12 mouse cellular contexts compared by ENCODE assay signal in genomic region chr19:5872528-5872927, GRCm38 (mm10). TPM values are rescaled to one million over a fixed set of nuclear protein-coding genes. Genes with fewer than 3 reads are reported as not detected.
DNase-seq lines count a peak whose midpoint lies in the region; ATAC-seq and TF ChIP-seq lines count a peak whose summit lies in the region.
"Had no signal": no experiment of that assay in that cellular context is flagged by ENCODE, and none has a peak within 500 bp of the region (broad histone marks: within the 10 kb centered on the region; RNA-seq: fewer than 3 reads in every experiment).

No protein-coding gene starts in this region.

- no peak for TF ChIP-seq CTCF in kidney, adult 2 months (conservative IDR thresholded peaks at IDR 0.05; ENCODE audit: insufficient read depth, insufficient read length, low read depth, low read length)

- TF ChIP-seq POLR2A in kidney, adult 2 months (IDR thresholded peaks at IDR 0.05; ENCODE audit: low read depth, low read length): no peak

- H3K9ac ChIP-seq in kidney, embryonic 14.5 days (ENCODE audit: low read depth, low read length): peak overlapping the region; percentile 25; the same call in 1 of the 2 replicates
- H3K9ac ChIP-seq in embryonic facial prominence, embryonic 13.5 days: peak overlapping the region; percentile 27; the same call in 1 of the 2 replicates

- H3K4me2 ChIP-seq in kidney, embryonic 14.5 days (replicated peaks; ENCODE audit: low read depth, low read length): no peak overlapping the region
- H3K4me2 ChIP-seq in embryonic facial prominence, embryonic 13.5 days: no peak overlapping the region

- H3K4me3 ChIP-seq in kidney, embryonic 14.5 days (ENCODE audit: low read length): no peak overlapping the region
- no peak overlapping the region for H3K4me3 ChIP-seq in kidney, adult 2 months (ENCODE audit: insufficient read depth, low read depth, low read length)
- H3K4me3 ChIP-seq in embryonic facial prominence, embryonic 13.5 days: no peak overlapping the region

- H3K27ac ChIP-seq in kidney, embryonic 14.5 days (ENCODE audit: low read depth, low read length): no peak overlapping the region
- H3K27ac ChIP-seq in kidney, adult 2 months (ENCODE audit: insufficient read depth, low read depth, low read length): no peak overlapping the region
- 0 out of 2 replicates have a peak overlapping the region, but pooled peaks have one; percentile 22 for H3K27ac ChIP-seq in embryonic facial prominence, embryonic 13.5 days

- H3K27me3 ChIP-seq in kidney, embryonic 14.5 days (ENCODE audit: control insufficient read depth, insufficient read depth, low read length): no peaks in the 10 kb centered on the region
- H3K27me3 ChIP-seq in kidney, adult 2 months (replicated peaks; ENCODE audit: control insufficient read depth, insufficient read depth, low read length): no peaks in the 10 kb centered on the region
- no peaks in the 10 kb centered on the region for H3K27me3 ChIP-seq in embryonic facial prominence, embryonic 13.5 days

- peaks cover 26% of the 10 kb centered on the region for H3K4me1 ChIP-seq in kidney, embryonic 14.5 days (ENCODE audit: control insufficient read depth, insufficient read depth, low read length)
- H3K4me1 ChIP-seq in kidney, adult 2 months (ENCODE audit: control insufficient read depth, insufficient read depth, low read length): peaks cover 16% of the 10 kb centered on the region; the same call in 1 of the 2 replicates
- peaks cover 50% of the 10 kb centered on the region for H3K4me1 ChIP-seq in embryonic facial prominence, embryonic 13.5 days

- H3K9me3 ChIP-seq in kidney, embryonic 14.5 days (ENCODE audit: control insufficient read depth, low read length): no peaks in the 10 kb centered on the region
- H3K9me3 ChIP-seq in embryonic facial prominence, embryonic 13.5 days: no peaks in the 10 kb centered on the region

- WGBS in kidney, embryonic 14.5 days: 91% methylated on average over 4 of the region's 4 CpGs
- WGBS in kidney, adult 2 months: 81% methylated on average over 4 of the region's 4 CpGs
- WGBS in embryonic facial prominence, embryonic 13.5 days: 86% methylated on average over 4 of the region's 4 CpGs

- ATAC-seq in CD4-positive, CD25-positive, alpha-beta regulatory T cell, adult 4 months: no peak
- ATAC-seq in kidney, embryonic 14.5 days (ENCODE audit: low FRiP score, low TSS enrichment): no peak
- ATAC-seq in embryonic facial prominence, embryonic 13.5 days (ENCODE audit: insufficient number of reproducible peaks, insufficient read depth, low FRiP score, low TSS enrichment, low read depth): no peak
- ATAC-seq: forebrain, embryonic 14.5 days had no signal

- DNase-seq in CD4-positive, CD25-positive, alpha-beta regulatory T cell, adult 2 months (ENCODE audit: low read depth, low spot score): peak; percentile 38
- DNase-seq in kidney, adult 2 months: no peak
- peak; percentile 40 for DNase-seq in naive thymus-derived CD4-positive, alpha-beta T cell, adult 2 months (ENCODE audit: low read depth)
- DNase-seq in frontal cortex, postnatal 25 days (ENCODE audit: low spot score in 2 of 2): no peak
- DNase-seq in layer of hippocampus, adult 9-11 months: no peak
- DNase-seq: cerebellum, adult 11 months; kidney, postnatal 10 days; right cerebral cortex, adult 18-20 months had no signal

- H3K36me3 ChIP-seq in kidney, embryonic 14.5 days (ENCODE audit: control insufficient read depth, insufficient read depth, low read length): peaks cover 27% of the 10 kb centered on the region
- no peaks in the 10 kb centered on the region for H3K36me3 ChIP-seq in kidney, adult 2 months (ENCODE audit: control insufficient read depth, insufficient read depth, low read length)
- H3K36me3 ChIP-seq in embryonic facial prominence, embryonic 13.5 days: peaks cover 41% of the 10 kb centered on the region

RNA-seq across cellular contexts. Expression of gene Frmd8, which starts 2.5 kb away (rescaled TPM):
- 10 to 100 TPM; 62.6 to 85.3 TPM for polyA plus RNA-seq in CD4-positive, CD25-positive, alpha-beta regulatory T cell, adult 4 months (2017; shearing (Covaris generic))
- 17.4 and 26.5 TPM in 2 replicates for polyA plus RNA-seq in kidney, embryonic 14.5 days (2014; fragmentation: Nextera tagmentation; extraction: Ambion mirVana)
- polyA plus RNA-seq in kidney, adult 2 months (2012; rRNA removed): 18.5 and 23.1 TPM in 2 replicates
- polyA plus RNA-seq in embryonic facial prominence, embryonic 13.5 days (2015; fragmentation: Nextera tagmentation; extraction: Ambion mirVana): 30.6 and 34.0 TPM in 2 replicates

RNA-seq across cellular contexts. Expression of gene Slc25a45, which starts 5.1 kb away (rescaled TPM):
- polyA plus RNA-seq in CD4-positive, CD25-positive, alpha-beta regulatory T cell, adult 4 months (2017; shearing (Covaris generic)): 10 to 100 TPM; 51.6 to 73.7 TPM
- polyA plus RNA-seq in kidney, embryonic 14.5 days (2014; fragmentation: Nextera tagmentation; extraction: Ambion mirVana): 3.3 and 3.5 TPM in 2 replicates
- polyA plus RNA-seq in kidney, adult 2 months (2012; rRNA removed): 52.7 and 63.4 TPM in 2 replicates
- 3.1 and 4.5 TPM in 2 replicates for polyA plus RNA-seq in embryonic facial prominence, embryonic 13.5 days (2015; fragmentation: Nextera tagmentation; extraction: Ambion mirVana)

RNA-seq across cellular contexts. Expression of gene Tigd3, which starts 21.4 kb away (rescaled TPM):
- polyA plus RNA-seq in CD4-positive, CD25-positive, alpha-beta regulatory T cell, adult 4 months (2017; shearing (Covaris generic)): under 1 TPM; 0.51 to 0.84 TPM
- 2.9 and 4.0 TPM in 2 replicates for polyA plus RNA-seq in kidney, embryonic 14.5 days (2014; fragmentation: Nextera tagmentation; extraction: Ambion mirVana)
- polyA plus RNA-seq in kidney, adult 2 months (2012; rRNA removed): 0.52 and 0.73 TPM in 2 replicates
- 3.8 and 4.7 TPM in 2 replicates for polyA plus RNA-seq in embryonic facial prominence, embryonic 13.5 days (2015; fragmentation: Nextera tagmentation; extraction: Ambion mirVana)

RNA-seq across cellular contexts. Expression of gene Dpf2, which starts 40.3 kb away (rescaled TPM):
- polyA plus RNA-seq in CD4-positive, CD25-positive, alpha-beta regulatory T cell, adult 4 months (2017; shearing (Covaris generic)): 100 to 1,000 TPM; 214 to 296 TPM
- 132 and 167 TPM in 2 replicates for polyA plus RNA-seq in kidney, embryonic 14.5 days (2014; fragmentation: Nextera tagmentation; extraction: Ambion mirVana)
- polyA plus RNA-seq in kidney, adult 2 months (2012; rRNA removed): 71.5 and 79.7 TPM in 2 replicates
- 164 and 179 TPM in 2 replicates for polyA plus RNA-seq in embryonic facial prominence, embryonic 13.5 days (2015; fragmentation: Nextera tagmentation; extraction: Ambion mirVana)

RNA-seq across cellular contexts. Expression of gene Cdc42ep2, which starts 52.1 kb away (rescaled TPM):
- under 1 TPM in 1 of 2 experiments, not detected in 1; 0.34 TPM for polyA plus RNA-seq in CD4-positive, CD25-positive, alpha-beta regulatory T cell, adult 4 months (2017; shearing (Covaris generic))
- polyA plus RNA-seq in kidney, embryonic 14.5 days (2014; fragmentation: Nextera tagmentation; extraction: Ambion mirVana): 10.5 and 10.8 TPM in 2 replicates
- 12.0 and 12.2 TPM in 2 replicates for polyA plus RNA-seq in kidney, adult 2 months (2012; rRNA removed)
- polyA plus RNA-seq in embryonic facial prominence, embryonic 13.5 days (2015; fragmentation: Nextera tagmentation; extraction: Ambion mirVana): 4.7 TPM in 2 replicates

Comparison
In these comparisons a context has a peak if more than half of its experiments do, and no peak if none do; other contexts are left out.
1. DNase-seq: peak in CD4-positive, CD25-positive, alpha-beta regulatory T cell, adult 2 months (single experiment) and naive thymus-derived CD4-positive, alpha-beta T cell, adult 2 months (single experiment); none in kidney, adult 2 months (single experiment), frontal cortex, postnatal 25 days (0 of 2) and layer of hippocampus, adult 9-11 months (single experiment).